Mouse (Mus musculus): ENCODE measurements around the gene Ubash3b.

DNA sequence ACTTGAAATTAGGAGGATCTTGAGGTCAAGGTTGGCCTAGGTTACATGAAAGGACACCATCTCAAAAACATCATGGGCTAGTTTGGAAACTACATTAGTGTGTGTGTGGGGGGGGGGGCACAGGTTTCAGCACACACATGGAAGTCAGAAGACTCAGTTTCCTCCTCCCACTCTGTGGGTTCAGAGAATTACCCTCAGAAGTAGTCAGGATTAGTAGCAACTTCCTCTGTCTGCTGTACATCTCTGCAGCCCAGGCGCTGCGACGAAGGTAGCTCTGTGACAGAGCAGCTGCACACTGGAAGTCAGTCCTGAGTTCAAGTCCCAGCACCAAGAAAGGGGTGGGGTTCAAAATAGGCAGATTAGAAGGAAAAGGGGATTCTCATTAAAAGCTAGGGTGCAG, 32.2 kb downstream of the Ubash3b start:
- TF ChIP-seq CTCF (IDR thresholded peaks at IDR 0.05; ENCODE audit: control insufficient read depth, insufficient read depth, insufficient read length) (no peak), MYOD1 (IDR thresholded peaks at IDR 0.05; ENCODE audit: control insufficient read depth, insufficient read length, low read depth) (no peak), MYOG (IDR thresholded peaks at IDR 0.05; ENCODE audit: control insufficient read depth, extremely low read depth, insufficient read length) (no peak), FOSL1 (IDR thresholded peaks at IDR 0.05; ENCODE audit: insufficient read depth, low read length, poor library complexity, severe bottlenecking) (no peak), MAX (IDR thresholded peaks at IDR 0.05) (no peak), USF1 (IDR thresholded peaks at IDR 0.05; ENCODE audit: low read depth) (no peak), CEBPB (IDR thresholded peaks at IDR 0.05; ENCODE audit: low read depth) (no peak)
